Mouse (Mus musculus): ENCODE results near the gene Dip2a.

Gene Dip2a

GRCm38 (mm10) chr10:76316194-76316593 is 28.9 kb downstream of the Dip2a start:
- DNase-seq (ENCODE audit: extremely low read depth, low read depth, low spot score): no peak

- no peak for DNase-seq (ENCODE audit: extremely low read depth, low read depth, low spot score)
Observed at GRCm38 (mm10) chr10:76306738-76307137, 38.4 kb downstream of the Dip2a start.

- no peak for DNase-seq (ENCODE audit: extremely low read depth, low read depth, low spot score)
Observed at GRCm38 (mm10) chr10:76300133-76300532, 45.0 kb downstream of the Dip2a start.

GRCm38 (mm10) chr10:76293222-76293621 is 51.9 kb downstream of the Dip2a start:
- no peak for DNase-seq (ENCODE audit: extremely low read depth, low read depth, low spot score)

- no peak for DNase-seq (ENCODE audit: extremely low read depth, low read depth, low spot score)
Observed at GRCm38 (mm10) chr10:76289936-76290671, 55.0 kb downstream of the Dip2a start.

- no peak for DNase-seq (ENCODE audit: extremely low read depth, low read depth, low spot score)
Observed at GRCm38 (mm10) chr10:76289052-76289451, 56.0 kb downstream of the Dip2a start.

GRCm38 (mm10) chr10:76288268-76288993 is 56.7 kb downstream of the Dip2a start:
- no peak for DNase-seq (ENCODE audit: extremely low read depth, low read depth, low spot score)

- no peak for DNase-seq (ENCODE audit: extremely low read depth, low read depth, low spot score)
Observed at GRCm38 (mm10) chr10:76278541-76279097, 66.5 kb downstream of the Dip2a start.

GRCm38 (mm10) chr10:76275256-76275655 is 69.8 kb downstream of the Dip2a start:
- DNase-seq (ENCODE audit: extremely low read depth, low read depth, low spot score): no peak

- DNase-seq (ENCODE audit: extremely low read depth, low read depth, low spot score): no peak
Observed at GRCm38 (mm10) chr10:76271238-76271637, 73.9 kb downstream of the Dip2a start.

- DNase-seq (ENCODE audit: extremely low read depth, low read depth, low spot score): no peak
Observed at GRCm38 (mm10) chr10:76262431-76262830, 82.7 kb downstream of the Dip2a start.

- no peak for DNase-seq (ENCODE audit: extremely low read depth, low read depth, low spot score)
Observed at GRCm38 (mm10) chr10:76261447-76261846, 83.6 kb downstream of the Dip2a start.

- no peak for DNase-seq (ENCODE audit: extremely low read depth, low read depth, low spot score)
Observed at GRCm38 (mm10) chr10:76260358-76261059, 84.6 kb downstream of the Dip2a start.

GRCm38 (mm10) chr10:76259566-76260232 is 85.4 kb downstream of the Dip2a start:
- DNase-seq (ENCODE audit: extremely low read depth, low read depth, low spot score): no peak

- no peak for DNase-seq (ENCODE audit: extremely low read depth, low read depth, low spot score)
Observed at GRCm38 (mm10) chr10:76257719-76258390, 87.2 kb downstream of the Dip2a start.

GRCm38 (mm10) chr10:76257231-76257630 is 87.9 kb downstream of the Dip2a start:
- DNase-seq (ENCODE audit: extremely low read depth, low read depth, low spot score): no peak

GRCm38 (mm10) chr10:76255617-76256016 is 89.5 kb downstream of the Dip2a start:
- DNase-seq (ENCODE audit: extremely low read depth, low read depth, low spot score): no peak

GRCm38 (mm10) chr10:76253536-76253935 is 91.6 kb downstream of the Dip2a start, which contains the start of gene S100b:
Gene S100b, plus strand, starts transcription at chr10:76253853.
- DNase-seq (ENCODE audit: extremely low read depth, low read depth, low spot score): no peak

- DNase-seq (ENCODE audit: extremely low read depth, low read depth, low spot score): no peak
Observed at GRCm38 (mm10) chr10:76253079-76253478, 92.0 kb downstream of the Dip2a start.

GRCm38 (mm10) chr10:76250870-76251269 is 94.2 kb downstream of the Dip2a start:
- no peak for DNase-seq (ENCODE audit: extremely low read depth, low read depth, low spot score)
